In genomic region chr9:79455226-79455625, GRCm38 (mm10) we compare ENCODE assay signal across 15 mouse cellular contexts.
"Had no signal": no experiment of that assay in that cellular context is flagged by ENCODE, and none has a peak within 500 bp of the region (broad histone marks: within the 10 kb centered on the region; RNA-seq: fewer than 3 reads in every experiment).

No protein-coding gene starts in this region.

- DNase-seq: liver, postnatal 0 days; lung, adult 2 months; midbrain, embryonic 14.5 days; right cerebral cortex, postnatal 14 days; thymus, adult 2 months; thymus, postnatal 25 days; thymus, postnatal 4 days had no signal

- H3K4me1 ChIP-seq: liver, embryonic 15.5 days; lung, embryonic 15.5 days; megakaryocyte, embryonic 14.5 days; midbrain, embryonic 12.5 days; neural tube, embryonic 12.5 days; stomach, embryonic 15.5 days had no signal

- H3K4me3 ChIP-seq: liver, embryonic 15.5 days; lung, embryonic 15.5 days; megakaryocyte, embryonic 14.5 days; midbrain, embryonic 12.5 days; neural tube, embryonic 12.5 days; stomach, embryonic 15.5 days had no signal

- H3K27ac ChIP-seq: liver, embryonic 15.5 days; lung, embryonic 15.5 days; macrophage; midbrain, embryonic 12.5 days; neural tube, embryonic 12.5 days; stomach, embryonic 15.5 days; stomach, postnatal 0 days had no signal

- H3K36me3 ChIP-seq: liver, embryonic 15.5 days; lung, embryonic 15.5 days; midbrain, embryonic 12.5 days; neural tube, embryonic 12.5 days; stomach, embryonic 15.5 days had no signal

- H3K9ac ChIP-seq: liver, embryonic 15.5 days; liver, postnatal 0 days; lung, embryonic 15.5 days; midbrain, embryonic 12.5 days; neural tube, embryonic 12.5 days; stomach, embryonic 15.5 days had no signal

- H3K9me3 ChIP-seq: liver, embryonic 15.5 days; lung, embryonic 15.5 days; megakaryocyte, embryonic 14.5 days; midbrain, embryonic 12.5 days; neural tube, embryonic 12.5 days; stomach, embryonic 15.5 days had no signal
